Mouse (Mus musculus) brain, embryonic 14.5 days (tissue): ENCODE measurements around the gene Eps8.

ENCODE experiments used
- CTCF ChIP-seq: fragments of 200-500 bp; IDR thresholded peaks from 2 replicates; pipeline ENCODE4 v1.5.1; 2012; ENCODE audit warnings: inconsistent platforms, mild to moderate bottlenecking, moderate library complexity, borderline replicate concordance; ENCODE audit not compliant: insufficient read depth, insufficient read length; ENCODE audit errors: extremely low read depth
- POLR2A ChIP-seq: fragments of 200-500 bp; IDR thresholded peaks from 2 replicates; pipeline ENCODE4 v1.6.1; 2012; ENCODE audit warnings: mild to moderate bottlenecking, inconsistent platforms, borderline replicate concordance; ENCODE audit not compliant: poor library complexity, insufficient read depth, insufficient read length, severe bottlenecking; ENCODE audit errors: extremely low read depth

DNA sequence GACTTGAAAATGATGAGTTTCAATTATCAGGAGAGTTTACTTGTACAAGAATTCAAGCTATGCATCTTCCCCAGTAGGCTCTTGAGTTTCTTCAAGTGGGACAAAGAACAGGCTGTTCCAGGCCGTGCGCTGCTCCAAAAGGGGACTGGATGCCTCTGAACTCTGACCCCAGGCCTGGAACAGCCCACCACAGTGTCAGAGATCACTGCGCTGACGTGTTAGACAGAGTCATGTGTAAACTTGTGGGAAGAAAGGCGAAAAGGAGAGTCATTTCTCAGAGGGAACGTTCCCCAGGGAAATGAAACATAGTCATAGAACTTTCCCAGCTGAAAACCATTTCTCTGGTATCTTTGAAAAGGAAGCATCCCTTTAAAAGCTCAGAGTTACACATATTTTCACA is 167.2 kb downstream of the Eps8 start:
- TF ChIP-seq POLR2A = no peak
- no peak for TF ChIP-seq CTCF
